Mouse (Mus musculus): Measurements from ENCODE around the gene Bcl2l13.

GRCm38 (mm10) chr6:120903450-120903912 lies 67.5 kb downstream of the Bcl2l13 start:
- TF ChIP-seq CTCF (IDR thresholded peaks at IDR 0.05; ENCODE audit: control insufficient read depth, insufficient read depth, insufficient replicate concordance, low read depth, low read length): peak; percentile 28; the same call in 1 of the 2 replicates
- no peak for TF ChIP-seq POLR2A (IDR thresholded peaks at IDR 0.05; ENCODE audit: control insufficient read depth, low read depth, low read length)
